Mouse (Mus musculus): ENCODE results near the gene Eif2ak3. TPM values are rescaled to one million over a fixed set of nuclear protein-coding genes. Genes with fewer than 3 reads are reported as not detected.

Gene Eif2ak3
- polyA plus RNA-seq, 1 experiment from 2014 or later, result 13.6 TPM

- WGBS, result 89% methylated on average over 9 of the region's 9 CpGs
- no peak overlapping the region for H3K27ac ChIP-seq
- H3K9ac ChIP-seq (replicated peaks), result no peak overlapping the region
- H3K27me3 ChIP-seq, result no peaks in the 10 kb centered on the region
- no peaks in the 10 kb centered on the region for H3K4me1 ChIP-seq (replicated peaks)
- ATAC-seq (ENCODE audit: insufficient number of reproducible peaks, insufficient read depth, low FRiP score, low TSS enrichment, low read depth), result no peak
- no peaks in the 10 kb centered on the region for H3K9me3 ChIP-seq
- H3K36me3 ChIP-seq, result no peaks in the 10 kb centered on the region
- no peak overlapping the region for H3K4me3 ChIP-seq (replicated peaks)
- H3K4me2 ChIP-seq, result no peak overlapping the region
Measured at GRCm38 (mm10) chr6:70867297-70867696, 23.0 kb downstream of the Eif2ak3 start.

- no peak for ATAC-seq (ENCODE audit: insufficient number of reproducible peaks, insufficient read depth, low FRiP score, low TSS enrichment, low read depth)
- H3K4me1 ChIP-seq (replicated peaks), result no peaks in the 10 kb centered on the region
- no peaks in the 10 kb centered on the region for H3K27me3 ChIP-seq
- H3K27ac ChIP-seq, result no peak overlapping the region
- no peak overlapping the region for H3K4me2 ChIP-seq
- H3K4me3 ChIP-seq (replicated peaks), result no peak overlapping the region
- no peaks in the 10 kb centered on the region for H3K36me3 ChIP-seq
- 67% methylated on average over 14 of the region's 14 CpGs for WGBS
- H3K9me3 ChIP-seq, result no peaks in the 10 kb centered on the region
- H3K9ac ChIP-seq (replicated peaks), result no peak overlapping the region
Measured at GRCm38 (mm10) chr6:70871511-70871980, 27.2 kb downstream of the Eif2ak3 start.

GRCm38 (mm10) chr6:70872128-70872527 is 27.8 kb downstream of the Eif2ak3 start:
- H3K4me2 ChIP-seq, result no peak overlapping the region
- ATAC-seq (ENCODE audit: insufficient number of reproducible peaks, insufficient read depth, low FRiP score, low TSS enrichment, low read depth), result no peak
- H3K9ac ChIP-seq (replicated peaks), result no peak overlapping the region
- WGBS, result 82% methylated on average over 10 of the region's 10 CpGs
- H3K27ac ChIP-seq, result no peak overlapping the region
- no peaks in the 10 kb centered on the region for H3K27me3 ChIP-seq
- no peak overlapping the region for H3K4me3 ChIP-seq (replicated peaks)
- no peaks in the 10 kb centered on the region for H3K4me1 ChIP-seq (replicated peaks)
- H3K9me3 ChIP-seq, result no peaks in the 10 kb centered on the region
- H3K36me3 ChIP-seq, result no peaks in the 10 kb centered on the region

- Histone ChIP-seq H3K4me2 (no peak overlapping the region), H3K4me3 (replicated peaks) (no peak overlapping the region), H3K36me3 (no peaks in the 10 kb centered on the region), H3K9ac (replicated peaks) (no peak overlapping the region), H3K4me1 (replicated peaks) (no peaks in the 10 kb centered on the region), H3K27me3 (no peaks in the 10 kb centered on the region), H3K27ac (no peak overlapping the region), H3K9me3 (no peaks in the 10 kb centered on the region)
- 79% methylated on average over 7 of the region's 7 CpGs for WGBS
- ATAC-seq (ENCODE audit: insufficient number of reproducible peaks, insufficient read depth, low FRiP score, low TSS enrichment, low read depth), result no peak
Measured at GRCm38 (mm10) chr6:70872570-70872969, 28.3 kb downstream of the Eif2ak3 start.

GRCm38 (mm10) chr6:70874035-70874775 is 29.9 kb downstream of the Eif2ak3 start:
- Histone ChIP-seq H3K36me3 (peaks cover 9% of the 10 kb centered on the region; the same call in 1 of the 2 replicates), H3K27ac (no peak overlapping the region)
- no peak for ATAC-seq (ENCODE audit: insufficient number of reproducible peaks, insufficient read depth, low FRiP score, low TSS enrichment, low read depth)

GRCm38 (mm10) chr6:70875017-70875416 is 30.7 kb downstream of the Eif2ak3 start:
- H3K9ac ChIP-seq (replicated peaks), result no peak overlapping the region
- H3K9me3 ChIP-seq, result no peaks in the 10 kb centered on the region
- H3K27ac ChIP-seq, result no peak overlapping the region
- no peak overlapping the region for H3K4me2 ChIP-seq
- no peak overlapping the region for H3K4me3 ChIP-seq (replicated peaks)
- no peaks in the 10 kb centered on the region for H3K27me3 ChIP-seq
- H3K4me1 ChIP-seq (replicated peaks), result no peaks in the 10 kb centered on the region
- peaks cover 12% of the 10 kb centered on the region; the same call in 1 of the 2 replicates for H3K36me3 ChIP-seq
- ATAC-seq (ENCODE audit: insufficient number of reproducible peaks, insufficient read depth, low FRiP score, low TSS enrichment, low read depth), result no peak
- 93% methylated on average over 1 of the region's 1 CpGs for WGBS

More at GRCm38 (mm10) chr6:70874035-70874775, 29.9 kb downstream of the Eif2ak3 start:
- Histone ChIP-seq H3K9ac (replicated peaks) (no peak overlapping the region), H3K4me3 (replicated peaks) (no peak overlapping the region), H3K4me2 (no peak overlapping the region), H3K9me3 (no peaks in the 10 kb centered on the region), H3K4me1 (replicated peaks) (no peaks in the 10 kb centered on the region), H3K27me3 (no peaks in the 10 kb centered on the region)
- 77% methylated on average over 5 of the region's 5 CpGs for WGBS

GRCm38 (mm10) chr6:70880714-70881304 is 36.5 kb downstream of the Eif2ak3 start:
- Histone ChIP-seq H3K9me3 (no peaks in the 10 kb centered on the region), H3K4me1 (replicated peaks) (no peaks in the 10 kb centered on the region), H3K27ac (no peak overlapping the region), H3K27me3 (no peaks in the 10 kb centered on the region), H3K4me3 (replicated peaks) (no peak overlapping the region), H3K4me2 (no peak overlapping the region), H3K36me3 (peaks cover 48% of the 10 kb centered on the region), H3K9ac (replicated peaks) (no peak overlapping the region)
- 15% methylated on average over 5 of the region's 5 CpGs for WGBS
- ATAC-seq (ENCODE audit: insufficient number of reproducible peaks, insufficient read depth, low FRiP score, low TSS enrichment, low read depth), result no peak

GRCm38 (mm10) chr6:70887993-70888392 is 43.7 kb downstream of the Eif2ak3 start:
- no peaks in the 10 kb centered on the region for H3K9me3 ChIP-seq
- H3K4me3 ChIP-seq (replicated peaks), result no peak overlapping the region
- no peaks in the 10 kb centered on the region for H3K4me1 ChIP-seq (replicated peaks)
- no peak for ATAC-seq (ENCODE audit: insufficient number of reproducible peaks, insufficient read depth, low FRiP score, low TSS enrichment, low read depth)
- no peak overlapping the region for H3K27ac ChIP-seq
- H3K4me2 ChIP-seq, result no peak overlapping the region
- 93% methylated on average over 11 of the region's 11 CpGs for WGBS
- H3K27me3 ChIP-seq, result no peaks in the 10 kb centered on the region
- H3K36me3 ChIP-seq, result peaks cover 90% of the 10 kb centered on the region
- H3K9ac ChIP-seq (replicated peaks), result no peak overlapping the region

GRCm38 (mm10) chr6:70898166-70898565 is 53.9 kb downstream of the Eif2ak3 start:
- no peaks in the 10 kb centered on the region for H3K9me3 ChIP-seq
- ATAC-seq (ENCODE audit: insufficient number of reproducible peaks, insufficient read depth, low FRiP score, low TSS enrichment, low read depth), result no peak
- H3K4me3 ChIP-seq (replicated peaks), result no peak overlapping the region
- no peak overlapping the region for H3K9ac ChIP-seq (replicated peaks)
- H3K27me3 ChIP-seq, result no peaks in the 10 kb centered on the region
- H3K36me3 ChIP-seq, result peaks cover 74% of the 10 kb centered on the region
- 77% methylated on average over 6 of the region's 6 CpGs for WGBS
- no peak overlapping the region for H3K4me2 ChIP-seq
- H3K4me1 ChIP-seq (replicated peaks), result no peaks in the 10 kb centered on the region
- no peak overlapping the region for H3K27ac ChIP-seq

- Histone ChIP-seq H3K27ac (no peak overlapping the region), H3K9me3 (no peaks in the 10 kb centered on the region), H3K4me2 (no peak overlapping the region), H3K27me3 (no peaks in the 10 kb centered on the region), H3K4me1 (replicated peaks) (no peaks in the 10 kb centered on the region), H3K4me3 (replicated peaks) (no peak overlapping the region), H3K9ac (replicated peaks) (no peak overlapping the region), H3K36me3 (peaks cover 71% of the 10 kb centered on the region)
- 29% methylated on average over 8 of the region's 8 CpGs for WGBS
- ATAC-seq (ENCODE audit: insufficient number of reproducible peaks, insufficient read depth, low FRiP score, low TSS enrichment, low read depth), result no peak
Measured at GRCm38 (mm10) chr6:70899594-70900003, 55.3 kb downstream of the Eif2ak3 start.

- ATAC-seq (ENCODE audit: insufficient number of reproducible peaks, insufficient read depth, low FRiP score, low TSS enrichment, low read depth), result no peak
- peaks cover 58% of the 10 kb centered on the region for H3K36me3 ChIP-seq
- no peak overlapping the region for H3K27ac ChIP-seq
- H3K9ac ChIP-seq (replicated peaks), result no peak overlapping the region
- no peaks in the 10 kb centered on the region for H3K4me1 ChIP-seq (replicated peaks)
- no peaks in the 10 kb centered on the region for H3K27me3 ChIP-seq
- 94% methylated on average over 5 of the region's 5 CpGs for WGBS
- no peak overlapping the region for H3K4me2 ChIP-seq
- H3K9me3 ChIP-seq, result no peaks in the 10 kb centered on the region
- no peak overlapping the region for H3K4me3 ChIP-seq (replicated peaks)
Measured at GRCm38 (mm10) chr6:70903689-70904088, 59.4 kb downstream of the Eif2ak3 start.

Data from limb, embryonic 12.5 days (tissue).